ENCODE assay signal across 14 mouse cellular contexts in the genomic region with DNA sequence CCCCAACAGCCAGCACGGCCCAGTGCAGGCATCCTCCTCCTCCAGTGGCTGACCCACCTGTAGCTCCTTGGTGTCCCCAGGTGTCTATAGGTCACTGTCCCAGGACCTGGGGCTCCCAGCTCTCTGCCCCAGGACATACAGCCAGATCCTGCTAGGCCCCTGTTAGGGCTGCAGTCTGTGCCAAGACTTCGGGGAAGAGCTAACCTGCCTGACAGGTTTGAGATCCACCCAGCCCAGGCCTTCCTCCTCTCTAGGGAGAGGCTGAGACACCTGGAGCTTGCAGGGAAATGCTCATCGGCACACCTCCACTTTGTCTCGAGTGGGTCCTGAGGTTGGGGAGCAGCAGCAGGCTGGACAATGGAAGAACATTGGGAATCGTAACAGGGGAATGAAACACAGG. TPM values are rescaled to one million over a fixed set of nuclear protein-coding genes. Genes with fewer than 3 reads are reported as not detected.
DNase-seq lines count a peak whose midpoint lies in the region; ATAC-seq lines count a peak whose summit lies in the region.
"Had no signal": no experiment of that assay in that cellular context is flagged by ENCODE, and none has a peak within 500 bp of the region (broad histone marks: within the 10 kb centered on the region; RNA-seq: fewer than 3 reads in every experiment).

No protein-coding gene starts in this region.

- no peak for ATAC-seq in liver, embryonic 13.5 days (ENCODE audit: low read depth)
- ATAC-seq: Patski had no signal

- H3K27me3 ChIP-seq in liver, embryonic 13.5 days, result no peaks in the 10 kb centered on the region
- no peaks in the 10 kb centered on the region for H3K27me3 ChIP-seq in limb, embryonic 10.5 days (ENCODE audit: low read depth, poor library complexity, severe bottlenecking)
- no peaks in the 10 kb centered on the region for H3K27me3 ChIP-seq in hindbrain, embryonic 10.5 days (ENCODE audit: insufficient read depth, poor library complexity, severe bottlenecking)
- H3K27me3 ChIP-seq: neural tube, embryonic 12.5 days; Patski had no signal

- peak overlapping the region; percentile 17; the same call in 1 of the 2 replicates for H3K9ac ChIP-seq in liver, embryonic 13.5 days
- H3K9ac ChIP-seq: neural tube, embryonic 12.5 days had no signal

- WGBS in liver, embryonic 13.5 days (ENCODE audit: insufficient replicate concordance), result 60% methylated on average over 5 of the region's 5 CpGs
- 64% methylated on average over 5 of the region's 5 CpGs for WGBS in limb, embryonic 10.5 days
- WGBS in hindbrain, embryonic 10.5 days, result 69% methylated on average over 5 of the region's 5 CpGs

- peak overlapping the region; percentile 6; the same call in 1 of the 2 replicates for H3K4me2 ChIP-seq in liver, embryonic 13.5 days
- H3K4me2 ChIP-seq: neural tube, embryonic 12.5 days had no signal

- peaks cover 63% of the 10 kb centered on the region for H3K4me1 ChIP-seq in liver, embryonic 13.5 days (replicated peaks)
- H3K4me1 ChIP-seq in limb, embryonic 10.5 days, result peaks cover 26% of the 10 kb centered on the region
- H3K4me1 ChIP-seq in hindbrain, embryonic 10.5 days (replicated peaks), result peaks cover 19% of the 10 kb centered on the region

- no peaks in the 10 kb centered on the region for H3K9me3 ChIP-seq in liver, embryonic 13.5 days (replicated peaks)
- H3K9me3 ChIP-seq in limb, embryonic 10.5 days (replicated peaks), result no peaks in the 10 kb centered on the region
- H3K9me3 ChIP-seq in hindbrain, embryonic 10.5 days, result no peaks in the 10 kb centered on the region
- H3K9me3 ChIP-seq: neural tube, embryonic 12.5 days had no signal

- DNase-seq in liver, embryonic 13.5 days, result no peak
- DNase-seq in liver, result no peak
- DNase-seq in urinary bladder, postnatal 14 days (ENCODE audit: low spot score), result peak; percentile 70
- no peak for DNase-seq in urinary bladder, postnatal 25 days (ENCODE audit: low spot score)
- DNase-seq in limb, embryonic 10.5 days (ENCODE audit: low spot score), result no peak
- DNase-seq in retina, postnatal 1 day, result no peak
- no peak for DNase-seq in hindbrain, embryonic 10.5 days (ENCODE audit: low spot score)
- no peak for DNase-seq in frontal cortex, postnatal 25 days (ENCODE audit: low spot score in 2 of 2)
- DNase-seq: gastrocnemius, postnatal 36 days; kidney, postnatal 36 days; midbrain, embryonic 14.5 days; thymus, postnatal 25 days had no signal

- H3K4me3 ChIP-seq in liver, embryonic 13.5 days (replicated peaks), result no peak overlapping the region
- peak overlapping the region; percentile 11; the same call in 1 of the 2 replicates for H3K4me3 ChIP-seq in limb, embryonic 10.5 days
- H3K4me3 ChIP-seq in hindbrain, embryonic 10.5 days, result no peak overlapping the region
- H3K4me3 ChIP-seq: neural tube, embryonic 12.5 days had no signal

- no peak overlapping the region for H3K27ac ChIP-seq in liver, embryonic 13.5 days
- H3K27ac ChIP-seq in limb, embryonic 10.5 days, result peak overlapping the region; percentile 4; the same call in 1 of the 2 replicates
- H3K27ac ChIP-seq in hindbrain, embryonic 10.5 days, result no peak overlapping the region
- H3K27ac ChIP-seq: neural tube, embryonic 12.5 days had no signal

- no peaks in the 10 kb centered on the region for H3K36me3 ChIP-seq in liver, embryonic 13.5 days
- no peaks in the 10 kb centered on the region for H3K36me3 ChIP-seq in limb, embryonic 10.5 days
- H3K36me3 ChIP-seq in hindbrain, embryonic 10.5 days, result no peaks in the 10 kb centered on the region
- H3K36me3 ChIP-seq: neural tube, embryonic 12.5 days had no signal

RNA-seq across cellular contexts. Expression of a gene that starts 0.6 kb away (rescaled TPM):
- polyA plus RNA-seq in liver, embryonic 13.5 days (2015; fragmentation: Nextera tagmentation; extraction: Ambion mirVana), result 9.2 and 9.9 TPM in 2 replicates
- 17.1 and 18.4 TPM in 2 replicates for polyA plus RNA-seq in limb, embryonic 10.5 days (2016; fragmentation: Nextera tagmentation; extraction: Ambion mirVana)
- polyA plus RNA-seq in hindbrain, embryonic 10.5 days (2016; fragmentation: Nextera tagmentation; extraction: Ambion mirVana), result 16.8 and 17.2 TPM in 2 replicates

RNA-seq across cellular contexts. Expression of a gene that starts 9.7 kb away (rescaled TPM):
- polyA plus RNA-seq in liver, embryonic 13.5 days (2015; fragmentation: Nextera tagmentation; extraction: Ambion mirVana), result 16.2 and 18.3 TPM in 2 replicates
- 16.1 and 17.0 TPM in 2 replicates for polyA plus RNA-seq in limb, embryonic 10.5 days (2016; fragmentation: Nextera tagmentation; extraction: Ambion mirVana)
- 18.5 and 21.1 TPM in 2 replicates for polyA plus RNA-seq in hindbrain, embryonic 10.5 days (2016; fragmentation: Nextera tagmentation; extraction: Ambion mirVana)

RNA-seq across cellular contexts. Expression of a gene that starts 32.5 kb away (rescaled TPM):
- 358 and 362 TPM in 2 replicates for polyA plus RNA-seq in liver, embryonic 13.5 days (2015; fragmentation: Nextera tagmentation; extraction: Ambion mirVana)
- 487 and 503 TPM in 2 replicates for polyA plus RNA-seq in limb, embryonic 10.5 days (2016; fragmentation: Nextera tagmentation; extraction: Ambion mirVana)
- polyA plus RNA-seq in hindbrain, embryonic 10.5 days (2016; fragmentation: Nextera tagmentation; extraction: Ambion mirVana), result 484 and 504 TPM in 2 replicates

RNA-seq across cellular contexts. Expression of a gene that starts 34.7 kb away (rescaled TPM):
- 0.54 and 0.69 TPM in 2 replicates for polyA plus RNA-seq in liver, embryonic 13.5 days (2015; fragmentation: Nextera tagmentation; extraction: Ambion mirVana)
- polyA plus RNA-seq in limb, embryonic 10.5 days (2016; fragmentation: Nextera tagmentation; extraction: Ambion mirVana), result 3.3 and 4.7 TPM in 2 replicates
- polyA plus RNA-seq in hindbrain, embryonic 10.5 days (2016; fragmentation: Nextera tagmentation; extraction: Ambion mirVana), result 7.1 and 15.0 TPM in 2 replicates

RNA-seq across cellular contexts. Expression of a gene that starts 42.1 kb away (rescaled TPM):
- 3.0 and 3.3 TPM in 2 replicates for polyA plus RNA-seq in liver, embryonic 13.5 days (2015; fragmentation: Nextera tagmentation; extraction: Ambion mirVana)
- polyA plus RNA-seq in limb, embryonic 10.5 days (2016; fragmentation: Nextera tagmentation; extraction: Ambion mirVana), result 26.2 and 27.1 TPM in 2 replicates
- polyA plus RNA-seq in hindbrain, embryonic 10.5 days (2016; fragmentation: Nextera tagmentation; extraction: Ambion mirVana), result 22.3 and 24.6 TPM in 2 replicates
